Mouse (Mus musculus): Measurements from ENCODE around the gene Pphln1. TPM values are rescaled to one million over a fixed set of nuclear protein-coding genes. Genes with fewer than 3 reads are reported as not detected.

The Pphln1 gene
- polyA plus RNA-seq (2012; rRNA removed): 32.2 and 32.5 TPM in 2 replicates

GRCm38 (mm10) chr15:93397826-93398698 lies at the start of gene Pphln1, which contains the start of gene Zcrb1:
Gene Pphln1 (plus strand): TSS chr15:93398350.
Gene Zcrb1 (minus strand): TSS chr15:93398334.

Other genes with a start within 250 kb of the Pphln1 start
- 11.2 and 12.5 TPM in 2 replicates for gene Gxylt1, start 123.2 kb upstream of the Pphln1 start, polyA plus RNA-seq (2012; rRNA removed)
- gene Yaf2, start 61.4 kb upstream of the Pphln1 start, polyA plus RNA-seq (2012; rRNA removed): 58.4 and 64.6 TPM in 2 replicates
- gene Zcrb1, start within 50 bp of the Pphln1 start, polyA plus RNA-seq (2012; rRNA removed): 151 and 154 TPM in 2 replicates
- gene Prickle1, start 197.5 kb downstream of the Pphln1 start, polyA plus RNA-seq (2012; rRNA removed): 7.5 and 12.8 TPM in 2 replicates